Mouse (Mus musculus) spleen, adult 2 months (tissue): ENCODE measurements around the gene Casp2.

ENCODE experiments used
- CTCF ChIP-seq: fragments of 200-500 bp; IDR thresholded peaks from 2 replicates; pipeline ENCODE4 v1.5.1; 2011; ENCODE audit warnings: mild to moderate bottlenecking, inconsistent platforms; ENCODE audit not compliant: insufficient read depth, insufficient read length, insufficient replicate concordance; ENCODE audit errors: extremely low read depth
- POLR2A ChIP-seq: fragments of 200-500 bp; IDR thresholded peaks from 2 replicates; pipeline ENCODE4 v1.6.1; 2011; ENCODE audit warnings: low read depth, low read length, inconsistent platforms

GRCm38 (mm10) chr6:42328757-42329156, 64.0 kb downstream of the Casp2 start:
- no peak for TF ChIP-seq POLR2A
- TF ChIP-seq CTCF, result no peak
